Mouse (Mus musculus): ENCODE measurements at regions not wholly inside any gene's neighbourhood (a gene's known extent, or its start where the extent isn't known, plus 50 kb on each side); places are given as distances from the start of the nearest gene placed in this dataset.

DNA sequence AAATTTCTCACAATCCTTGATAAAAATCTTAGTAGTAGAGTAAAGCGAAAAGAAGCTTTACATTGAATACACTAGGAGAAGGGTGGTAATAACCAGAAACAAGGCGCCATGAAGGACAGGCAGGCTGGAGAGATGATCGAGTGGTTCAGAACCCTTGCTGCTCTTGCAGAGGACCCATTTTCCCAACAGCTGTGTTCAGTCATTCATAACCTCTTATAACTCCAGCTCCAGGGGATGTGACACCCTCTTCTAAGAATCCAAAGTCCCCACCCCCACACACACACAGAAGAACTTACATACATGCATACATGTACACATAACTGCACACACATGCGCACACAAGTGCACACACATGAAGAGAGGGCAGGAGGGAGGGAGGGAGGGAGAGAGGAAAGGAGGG lies 190.5 kb downstream of the Ice1 start:
- TF ChIP-seq CTCF (IDR thresholded peaks at IDR 0.05; ENCODE audit: borderline replicate concordance, control insufficient read depth, extremely low read depth, insufficient read depth, low read length, poor library complexity) = no peak
- TF ChIP-seq POLR2A (IDR thresholded peaks at IDR 0.05; ENCODE audit: control insufficient read depth, extremely low read depth, insufficient read depth, low read length, poor library complexity) = no peak
